Mouse (Mus musculus): Measurements from ENCODE around the gene Ttyh1. TPM values are rescaled to one million over a fixed set of nuclear protein-coding genes. Genes with fewer than 3 reads are reported as not detected.

Gene Ttyh1
- polyA plus RNA-seq, 1 experiment from 2014 or later: 115 TPM

DNA sequence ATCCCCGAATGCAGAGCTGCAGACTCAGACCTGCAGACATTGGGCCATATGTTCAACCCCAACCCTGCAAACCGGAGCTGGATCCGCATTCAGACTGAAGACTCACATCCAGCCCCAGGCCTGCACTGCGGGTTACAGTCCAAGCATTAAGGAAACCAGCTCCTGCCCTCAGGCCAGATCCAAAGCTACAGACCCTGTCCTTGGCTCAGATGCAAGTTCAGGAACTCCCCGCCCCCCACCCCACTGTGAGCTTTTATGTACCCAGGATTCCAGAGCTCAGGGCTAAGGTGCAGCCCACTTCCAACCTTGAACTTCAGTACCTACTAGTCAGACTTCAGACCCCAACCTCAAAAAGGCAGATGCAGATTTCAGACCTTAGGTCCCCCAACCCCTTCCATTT is 5.6 kb downstream of the Ttyh1 start:
- H3K4me2 ChIP-seq: peak overlapping the region; percentile 48
- H3K4me3 ChIP-seq: peak overlapping the region; percentile 30
- 8% methylated on average over 5 of the region's 5 CpGs for WGBS
- no peaks in the 10 kb centered on the region for H3K27me3 ChIP-seq (replicated peaks)
- no peaks in the 10 kb centered on the region for H3K9me3 ChIP-seq
- peaks cover 53% of the 10 kb centered on the region for H3K4me1 ChIP-seq
- peak; percentile 10 for ATAC-seq (replicated peaks)
- no peak overlapping the region for H3K9ac ChIP-seq
- H3K36me3 ChIP-seq (replicated peaks): 0 out of 2 replicates have a peak, but pooled peaks cover 3% of the 10 kb centered on the region
- peak overlapping the region; percentile 81 for H3K27ac ChIP-seq

DNA sequence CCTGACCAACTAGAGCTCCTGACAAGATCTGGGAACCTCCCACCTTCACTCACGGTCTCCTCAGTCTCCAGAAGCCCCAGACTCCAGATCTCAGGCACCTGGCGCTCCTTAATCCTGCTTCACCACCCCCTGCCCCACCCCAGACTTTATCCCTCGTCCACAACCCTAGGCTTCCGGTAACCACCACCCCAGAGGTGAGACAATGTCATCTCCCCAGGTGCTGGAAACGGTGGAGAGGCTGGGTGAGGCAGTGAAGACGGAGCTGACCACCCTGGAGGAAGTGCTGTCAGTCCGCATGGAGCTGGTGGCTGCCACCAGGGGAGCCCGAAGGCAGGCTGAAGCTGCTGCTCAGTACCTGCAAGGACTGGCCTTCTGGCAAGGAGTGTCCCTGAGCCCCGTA is 6.1 kb downstream of the Ttyh1 start:
- peaks cover 49% of the 10 kb centered on the region for H3K4me1 ChIP-seq
- no peak overlapping the region for H3K9ac ChIP-seq
- WGBS: 22% methylated on average over 9 of the region's 9 CpGs
- peak overlapping the region; percentile 48; the same call in 1 of the 2 replicates for H3K4me2 ChIP-seq
- H3K36me3 ChIP-seq (replicated peaks): 0 out of 2 replicates have a peak, but pooled peaks cover 3% of the 10 kb centered on the region
- no peak overlapping the region for H3K4me3 ChIP-seq
- H3K27ac ChIP-seq: peak overlapping the region; percentile 81
- ATAC-seq (replicated peaks): no peak
- H3K27me3 ChIP-seq (replicated peaks): no peaks in the 10 kb centered on the region
- H3K9me3 ChIP-seq: no peaks in the 10 kb centered on the region

DNA sequence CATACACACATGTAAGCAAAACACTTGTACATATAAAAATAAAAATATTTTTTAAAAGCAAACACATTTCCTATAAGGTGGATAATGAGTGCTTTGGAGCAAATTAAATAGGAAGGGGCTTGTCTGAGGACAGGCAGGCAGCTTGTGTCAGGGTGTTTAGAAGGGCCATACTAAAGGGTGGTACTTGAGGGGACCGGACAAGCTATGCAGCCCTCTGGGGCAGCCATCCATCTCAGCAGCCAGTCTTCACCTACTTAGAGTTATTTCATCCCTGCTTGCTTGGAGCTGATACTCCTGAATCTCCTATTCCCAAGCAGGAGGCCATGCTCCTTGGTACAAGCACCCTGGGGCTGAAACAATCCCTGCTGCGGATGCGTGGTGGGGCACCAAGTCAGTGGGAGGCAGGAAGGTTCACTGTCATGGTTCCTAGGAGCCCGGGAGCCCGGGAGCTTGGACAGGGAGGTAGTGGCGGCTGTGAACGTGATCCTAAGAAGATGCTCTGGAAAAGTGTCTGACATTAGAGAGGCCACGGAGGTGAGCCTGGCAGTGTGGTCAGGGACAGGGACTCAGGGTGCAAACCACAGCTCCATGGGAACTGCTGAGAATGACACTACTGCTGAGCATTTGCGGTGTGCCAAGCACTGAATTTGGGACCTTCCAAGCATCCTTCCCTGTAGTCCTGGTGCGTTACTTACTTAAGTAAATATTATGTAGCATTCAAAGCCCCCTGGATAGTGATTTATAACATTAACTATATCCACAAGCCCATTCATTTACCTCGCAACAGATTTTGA is 8.0 kb downstream of the Ttyh1 start:
- Histone ChIP-seq H3K27ac (no peak overlapping the region), H3K27me3 (replicated peaks) (no peaks in the 10 kb centered on the region), H3K4me3 (no peak overlapping the region), H3K36me3 (replicated peaks) (0 out of 2 replicates have a peak, but pooled peaks cover 3% of the 10 kb centered on the region), H3K4me2 (no peak overlapping the region), H3K4me1 (peaks cover 47% of the 10 kb centered on the region), H3K9ac (no peak overlapping the region), H3K9me3 (no peaks in the 10 kb centered on the region)
- 89% methylated on average over 11 of the region's 11 CpGs for WGBS
- no peak for ATAC-seq (replicated peaks)

DNA sequence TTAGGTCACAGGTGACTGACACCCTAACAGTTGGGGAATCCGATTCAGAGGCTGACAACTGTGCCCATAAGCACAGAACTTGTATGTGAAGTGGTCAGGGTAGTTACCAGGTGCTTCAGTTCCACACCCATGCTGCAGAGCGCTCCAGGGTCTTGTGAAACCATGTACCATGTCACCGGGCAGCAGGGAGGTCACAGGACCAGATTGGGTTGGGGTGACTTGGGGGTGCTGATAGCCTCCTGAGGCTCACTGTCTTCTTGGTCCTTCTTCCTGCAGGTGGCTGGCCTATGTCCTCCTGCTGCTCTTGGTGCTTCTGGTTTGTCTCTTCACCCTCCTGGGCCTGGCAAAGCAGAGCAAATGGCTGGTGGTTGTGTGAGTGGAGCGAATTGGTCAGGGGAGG is 8.7 kb downstream of the Ttyh1 start:
- no peak for ATAC-seq (replicated peaks)
- WGBS: 94% methylated on average over 4 of the region's 4 CpGs
- no peak overlapping the region for H3K4me2 ChIP-seq
- no peak overlapping the region for H3K4me3 ChIP-seq
- no peaks in the 10 kb centered on the region for H3K27me3 ChIP-seq (replicated peaks)
- H3K4me1 ChIP-seq: peaks cover 42% of the 10 kb centered on the region
- H3K36me3 ChIP-seq (replicated peaks): 0 out of 2 replicates have a peak, but pooled peaks cover 3% of the 10 kb centered on the region
- H3K9ac ChIP-seq: no peak overlapping the region
- H3K9me3 ChIP-seq: no peaks in the 10 kb centered on the region
- no peak overlapping the region for H3K27ac ChIP-seq

DNA sequence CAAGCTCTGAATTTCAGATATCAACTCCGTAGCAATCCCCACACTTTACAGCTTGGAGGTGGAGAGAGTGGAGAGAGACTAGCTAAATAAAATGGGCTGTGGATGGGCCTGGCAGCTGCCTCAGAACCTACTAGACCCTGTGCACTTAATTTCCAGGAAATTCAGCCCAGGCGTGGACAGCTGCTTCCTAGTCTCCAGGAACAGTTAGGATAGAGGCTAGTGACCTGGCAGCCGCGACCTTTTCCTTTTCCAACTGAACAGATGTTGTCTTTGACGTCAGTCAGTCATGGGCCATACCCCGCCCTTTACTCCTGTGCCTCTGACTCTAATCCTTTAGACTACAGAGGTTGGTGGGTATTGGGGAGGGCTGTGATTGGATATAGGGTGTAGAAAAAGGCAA is 9.7 kb downstream of the Ttyh1 start:
- no peak for ATAC-seq (replicated peaks)
- H3K9me3 ChIP-seq: no peaks in the 10 kb centered on the region
- WGBS: 66% methylated on average over 6 of the region's 6 CpGs
- H3K27ac ChIP-seq: no peak overlapping the region; the same call in 1 of the 2 replicates
- no peak overlapping the region for H3K9ac ChIP-seq
- H3K4me3 ChIP-seq: no peak overlapping the region
- peaks cover 33% of the 10 kb centered on the region for H3K4me1 ChIP-seq
- H3K27me3 ChIP-seq (replicated peaks): no peaks in the 10 kb centered on the region
- H3K36me3 ChIP-seq (replicated peaks): 0 out of 2 replicates have a peak, but pooled peaks cover 3% of the 10 kb centered on the region
- no peak overlapping the region for H3K4me2 ChIP-seq

DNA sequence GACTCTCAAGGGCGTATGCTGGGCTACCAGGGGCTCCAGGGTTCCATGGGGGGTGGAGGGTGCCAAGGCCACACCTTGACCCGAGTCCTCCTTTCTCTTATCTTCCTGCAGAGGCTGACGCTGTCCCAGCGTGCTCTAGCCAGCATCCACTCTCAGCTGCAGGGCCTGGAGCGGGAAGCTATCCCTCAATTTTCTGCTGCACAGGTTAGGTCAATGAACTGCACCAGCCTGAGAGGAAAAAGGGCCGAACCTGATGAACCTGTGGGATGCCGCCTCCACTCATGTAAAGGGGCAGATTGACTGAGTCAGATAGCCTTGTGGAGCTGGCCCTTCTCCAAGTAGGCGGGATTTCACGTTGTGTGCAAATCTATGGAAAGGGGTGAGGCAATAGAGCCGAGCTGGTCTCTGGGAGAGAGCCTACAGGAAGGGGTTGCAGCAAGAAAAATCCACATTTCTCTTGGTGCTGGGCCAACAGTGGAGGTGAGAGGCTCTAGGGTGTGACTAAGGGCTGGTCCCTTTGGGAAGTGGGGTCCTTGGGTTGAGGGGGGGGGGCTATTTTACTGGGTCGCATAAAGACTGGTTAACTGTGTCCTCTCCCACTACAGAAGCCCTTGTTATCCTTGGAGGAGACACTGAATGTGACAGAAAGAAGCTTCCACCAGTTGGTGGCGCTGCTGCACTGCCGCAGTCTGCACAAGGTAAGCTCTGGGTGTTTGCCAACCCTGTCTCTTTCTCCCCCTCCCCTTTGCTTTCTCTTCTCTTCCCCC is 11.7 kb downstream of the Ttyh1 start:
- Histone ChIP-seq H3K27me3 (replicated peaks) (no peaks in the 10 kb centered on the region), H3K9ac (no peak overlapping the region), H3K36me3 (replicated peaks) (0 out of 2 replicates have a peak, but pooled peaks cover 3% of the 10 kb centered on the region), H3K4me3 (no peak overlapping the region), H3K9me3 (no peaks in the 10 kb centered on the region), H3K4me2 (0 out of 2 replicates have a peak overlapping the region, but pooled peaks have one; percentile 8), H3K27ac (peak overlapping the region; percentile 65), H3K4me1 (peaks cover 24% of the 10 kb centered on the region)
- WGBS: 39% methylated on average over 13 of the region's 13 CpGs
- ATAC-seq (replicated peaks): peak; percentile 55

DNA sequence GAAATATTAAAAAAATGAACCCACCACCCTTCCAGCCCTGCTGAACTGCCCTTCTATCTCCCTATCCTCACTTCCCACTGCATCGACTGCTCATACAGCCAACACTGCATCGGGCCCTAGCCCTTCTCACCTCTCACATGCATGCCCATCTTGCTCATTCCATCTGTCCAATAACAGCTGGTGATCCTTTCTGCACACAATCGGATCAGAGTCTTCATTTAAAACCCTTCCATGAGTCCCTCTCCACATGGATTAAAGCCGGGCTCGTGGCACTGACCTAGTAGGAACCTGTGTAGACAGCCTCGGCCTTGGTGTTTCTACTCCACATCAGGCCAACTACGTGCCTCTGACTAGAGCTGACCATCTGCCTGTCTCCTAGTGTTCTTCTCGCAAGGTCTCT is 12.8 kb downstream of the Ttyh1 start:
- Histone ChIP-seq H3K4me1 (peaks cover 24% of the 10 kb centered on the region), H3K4me3 (no peak overlapping the region), H3K27ac (no peak overlapping the region), H3K9me3 (no peaks in the 10 kb centered on the region), H3K4me2 (no peak overlapping the region), H3K36me3 (replicated peaks) (0 out of 2 replicates have a peak, but pooled peaks cover 3% of the 10 kb centered on the region), H3K9ac (no peak overlapping the region), H3K27me3 (replicated peaks) (no peaks in the 10 kb centered on the region)
- ATAC-seq (replicated peaks): no peak
- WGBS: 86% methylated on average over 8 of the region's 8 CpGs

DNA sequence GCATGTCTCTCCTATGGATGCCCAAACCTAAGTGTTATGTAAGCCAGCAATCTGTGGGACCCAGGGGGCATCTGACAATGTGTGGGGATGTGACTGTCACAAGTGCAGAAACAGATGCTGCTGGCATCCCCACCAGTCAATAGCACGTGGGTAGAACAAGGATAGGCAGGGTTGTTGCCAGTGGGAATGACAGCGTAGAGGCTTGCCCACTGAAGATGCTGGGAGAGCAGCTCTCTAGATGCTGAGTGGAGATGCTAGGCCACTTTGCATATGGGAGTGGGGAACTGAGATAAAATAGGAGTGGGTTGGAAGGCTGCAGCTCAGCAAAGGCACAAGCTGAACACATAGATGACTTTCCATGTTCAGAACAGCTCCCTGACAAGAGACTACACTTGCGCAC is 13.4 kb downstream of the Ttyh1 start:
- no peaks in the 10 kb centered on the region for H3K9me3 ChIP-seq
- no peaks in the 10 kb centered on the region for H3K36me3 ChIP-seq (replicated peaks)
- H3K4me2 ChIP-seq: no peak overlapping the region
- 97% methylated on average over 3 of the region's 3 CpGs for WGBS
- H3K27me3 ChIP-seq (replicated peaks): no peaks in the 10 kb centered on the region
- no peak for ATAC-seq (replicated peaks)
- no peak overlapping the region for H3K27ac ChIP-seq
- no peak overlapping the region for H3K4me3 ChIP-seq
- no peak overlapping the region for H3K9ac ChIP-seq
- peaks cover 25% of the 10 kb centered on the region for H3K4me1 ChIP-seq

DNA sequence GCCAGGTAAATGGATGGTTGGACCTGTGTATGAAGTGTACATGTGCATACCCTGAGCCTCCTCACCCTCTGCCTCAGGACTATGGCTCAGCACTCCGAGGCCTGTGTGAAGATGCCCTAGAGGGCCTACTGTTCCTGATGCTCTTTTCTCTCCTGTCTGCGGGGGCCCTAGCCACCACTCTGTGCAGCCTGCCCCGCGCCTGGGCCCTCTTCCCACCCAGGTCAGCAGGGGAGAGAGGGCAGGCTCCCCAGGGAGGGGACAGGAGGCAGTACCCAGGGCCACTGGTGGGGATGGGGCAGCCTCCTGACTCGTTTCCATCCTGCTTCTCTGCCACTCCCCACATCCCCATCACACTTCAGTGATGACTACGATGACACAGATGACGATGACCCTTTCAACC is 13.8 kb downstream of the Ttyh1 start:
- Histone ChIP-seq H3K4me3 (no peak overlapping the region), H3K4me1 (peaks cover 30% of the 10 kb centered on the region), H3K9me3 (no peaks in the 10 kb centered on the region), H3K4me2 (no peak overlapping the region), H3K36me3 (replicated peaks) (no peaks in the 10 kb centered on the region), H3K27ac (no peak overlapping the region), H3K9ac (no peak overlapping the region), H3K27me3 (replicated peaks) (no peaks in the 10 kb centered on the region)
- no peak for ATAC-seq (replicated peaks)
- 82% methylated on average over 6 of the region's 7 CpGs for WGBS

DNA sequence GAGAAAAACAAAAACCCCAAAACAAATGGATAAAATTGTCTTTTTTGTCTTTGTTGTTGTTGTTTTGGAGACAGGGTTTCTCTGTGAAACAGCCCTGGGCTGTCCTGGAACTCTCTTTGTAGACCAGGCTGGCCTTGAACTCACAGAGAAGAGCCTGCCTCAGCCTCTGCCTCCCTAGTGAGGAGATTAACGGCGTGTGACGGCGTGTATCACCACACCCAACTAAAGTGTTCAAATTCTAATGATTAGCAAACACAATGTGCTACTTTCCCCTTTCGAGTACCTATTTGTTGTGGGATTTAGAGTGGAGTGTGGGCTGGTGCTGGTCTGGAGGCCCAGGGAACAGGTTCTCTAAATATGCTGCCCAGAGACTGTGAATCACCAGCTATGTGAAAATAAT is 15.7 kb downstream of the Ttyh1 start:
- H3K27me3 ChIP-seq (replicated peaks): no peaks in the 10 kb centered on the region
- H3K36me3 ChIP-seq (replicated peaks): peaks cover 9% of the 10 kb centered on the region
- WGBS: 79% methylated on average over 5 of the region's 5 CpGs
- H3K9ac ChIP-seq: no peak overlapping the region
- peaks cover 38% of the 10 kb centered on the region for H3K4me1 ChIP-seq
- no peaks in the 10 kb centered on the region for H3K9me3 ChIP-seq
- H3K4me3 ChIP-seq: no peak overlapping the region
- no peak for ATAC-seq (replicated peaks)
- H3K27ac ChIP-seq: 0 out of 2 replicates have a peak overlapping the region, but pooled peaks have one; percentile 0
- H3K4me2 ChIP-seq: no peak overlapping the region

DNA sequence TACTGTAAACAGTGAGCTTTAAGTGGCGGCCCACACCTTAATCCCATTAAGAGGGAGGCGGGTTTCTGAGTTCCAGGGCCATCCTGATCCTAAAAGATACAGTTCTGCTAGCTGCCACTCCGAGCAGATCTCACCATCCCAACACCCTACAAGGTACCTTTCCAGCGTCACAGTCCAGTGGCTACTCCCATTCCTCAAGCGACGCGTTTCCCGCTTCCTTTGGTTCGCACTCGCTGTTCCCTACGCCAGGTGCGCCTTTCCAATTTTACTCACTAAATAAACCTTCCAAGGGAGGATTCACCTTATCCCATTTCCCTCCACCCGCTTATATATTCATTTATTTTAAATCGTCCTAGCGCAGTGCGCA is 17.2 kb downstream of the Ttyh1 start:
- Histone ChIP-seq H3K4me1 (peaks cover 32% of the 10 kb centered on the region), H3K27ac (peak overlapping the region; percentile 97), H3K4me3 (peak overlapping the region; percentile 77), H3K9ac (peak overlapping the region; percentile 40), H3K27me3 (replicated peaks) (no peaks in the 10 kb centered on the region), H3K4me2 (peak overlapping the region; percentile 65), H3K9me3 (no peaks in the 10 kb centered on the region), H3K36me3 (replicated peaks) (peaks cover 21% of the 10 kb centered on the region)
- ATAC-seq (replicated peaks): peak; percentile 49
- WGBS: under 1% methylated on average over 16 of the region's 16 CpGs

DNA sequence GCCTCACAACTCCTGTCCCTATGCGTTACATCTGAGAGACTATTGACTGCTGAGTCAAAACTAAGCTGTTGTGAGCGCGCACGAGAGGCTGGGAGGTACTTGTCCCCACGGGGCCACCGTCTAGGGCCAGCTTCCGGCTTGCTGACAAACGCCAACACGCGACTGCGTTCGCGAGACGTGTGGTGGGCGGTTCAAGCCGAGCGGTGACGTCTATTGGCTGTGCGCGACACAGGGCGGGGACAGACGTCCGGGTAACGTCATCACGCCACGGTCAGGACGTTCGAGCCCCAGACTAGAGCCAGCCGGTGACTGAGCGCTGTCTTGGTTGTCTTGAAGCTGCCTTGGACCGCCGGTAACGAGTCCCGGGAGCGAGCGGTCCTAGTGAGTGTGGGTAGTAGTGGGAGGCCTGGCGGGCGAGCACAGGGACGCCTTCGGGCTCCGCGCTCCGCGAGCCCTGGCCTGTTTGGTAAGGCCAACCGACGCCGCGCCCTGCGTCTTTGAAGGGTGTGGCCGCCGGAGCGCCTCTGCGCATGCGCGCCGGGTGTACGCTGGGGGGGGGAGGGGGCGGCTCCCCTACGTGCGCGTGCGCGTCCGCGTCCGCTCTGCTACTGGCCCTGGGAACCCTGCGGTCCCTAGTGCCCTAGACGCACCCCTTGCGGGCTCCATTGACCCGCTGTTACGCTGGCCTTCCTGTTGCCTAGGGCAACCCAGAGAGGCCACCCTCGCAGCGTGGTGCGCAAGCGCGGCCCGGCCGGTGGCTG is 17.7 kb downstream of the Ttyh1 start, which contains the start of gene Leng8:
TSS of gene Leng8 (plus strand) at position 269 of the 761 bp plus-strand sequence.
- Histone ChIP-seq H3K9ac (peak within 1 kb of the TSS; percentile 74), H3K9me3 (no peaks in the 10 kb centered on the region), H3K27me3 (replicated peaks) (no peaks in the 10 kb centered on the region), H3K4me2 (peak within 1 kb of the TSS; percentile 73), H3K27ac (peak within 1 kb of the TSS; percentile 97), H3K36me3 (replicated peaks) (peaks cover 26% of the 10 kb centered on the region), H3K4me1 (peaks cover 27% of the 10 kb centered on the region), H3K4me3 (peak within 1 kb of the TSS; percentile 77)
- ATAC-seq (replicated peaks): peak; percentile 99
- under 1% methylated on average over 61 of the region's 78 CpGs for WGBS
